Mouse (Mus musculus): ENCODE measurements around the gene Rps15. TPM values are rescaled to one million over a fixed set of nuclear protein-coding genes. Genes with fewer than 3 reads are reported as not detected.

Gene Rps15
- total RNA-seq, 1 experiment, result 2,505 TPM

DNA sequence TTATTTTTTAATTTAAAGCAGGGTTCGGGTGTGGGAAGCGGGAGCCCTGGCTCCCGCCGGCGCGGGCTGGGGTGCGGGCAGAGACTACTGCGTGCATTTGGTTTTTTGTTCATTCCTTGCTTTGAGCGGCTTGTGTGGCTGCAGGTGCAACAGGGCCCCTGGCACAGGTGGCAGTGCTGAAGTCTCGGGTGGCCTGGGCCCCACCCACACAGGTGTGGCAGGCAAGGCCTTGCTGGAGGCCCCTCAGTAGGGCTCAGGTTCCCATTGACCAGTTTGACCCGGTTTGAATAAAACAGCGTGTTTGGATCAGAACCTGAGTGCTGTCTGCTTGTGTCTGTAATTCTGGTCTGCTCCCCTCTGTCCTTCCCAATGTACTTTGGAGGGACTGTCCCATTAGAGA is 4.2 kb upstream of the Rps15 start:
- H3K9ac ChIP-seq (ENCODE audit: insufficient read depth, low read depth, low read length, poor library complexity, severe bottlenecking), result no peak overlapping the region
- DNase-seq (ENCODE audit: low read depth, low spot score), result no peak
- no peak overlapping the region for H3K27ac ChIP-seq (ENCODE audit: insufficient read depth, low read depth, low read length, poor library complexity, severe bottlenecking)
- in situ Hi-C loops (cut with MboI; ENCODE audit: low sequenced_read_pairs in 2 of 2, unreplicated experiment in 2 of 2), result no loop called here
- peaks cover 0 to 23% of the 10 kb centered on the region in 2 experiments; a peak in 2 of 4 replicates for H3K4me1 ChIP-seq (ENCODE audit: control insufficient read depth in 2 of 2, insufficient read depth in 2 of 2, low read length in 2 of 2, poor library complexity in 1 of 2)
- peaks cover 44% of the 10 kb centered on the region for H3K36me3 ChIP-seq (ENCODE audit: control insufficient read depth, insufficient read depth, low read length, poor library complexity, severe bottlenecking)
- TF ChIP-seq MAFK (IDR thresholded peaks at IDR 0.05; ENCODE audit: insufficient read depth, low read depth, low read length) (no peak), ZNF384 (IDR thresholded peaks at IDR 0.05; ENCODE audit: low read depth, low read length) (no peak), CHD2 (IDR thresholded peaks at IDR 0.05; ENCODE audit: low read depth, low read length) (no peak), ZC3H11A (IDR thresholded peaks at IDR 0.05; ENCODE audit: borderline replicate concordance, low read depth, low read length) (no peak), HCFC1 (IDR thresholded peaks at IDR 0.05; ENCODE audit: borderline replicate concordance, insufficient read depth, low read length) (no peak)
- no peak overlapping the region for H3K4me3 ChIP-seq (ENCODE audit: insufficient read depth in 1 of 2, low read depth in 1 of 2, low read length in 2 of 2, poor library complexity in 1 of 2, severe bottlenecking in 1 of 2)
- H3K9me3 ChIP-seq (ENCODE audit: control insufficient read depth, insufficient read depth, low read depth, low read length), result no peaks in the 10 kb centered on the region

DNA sequence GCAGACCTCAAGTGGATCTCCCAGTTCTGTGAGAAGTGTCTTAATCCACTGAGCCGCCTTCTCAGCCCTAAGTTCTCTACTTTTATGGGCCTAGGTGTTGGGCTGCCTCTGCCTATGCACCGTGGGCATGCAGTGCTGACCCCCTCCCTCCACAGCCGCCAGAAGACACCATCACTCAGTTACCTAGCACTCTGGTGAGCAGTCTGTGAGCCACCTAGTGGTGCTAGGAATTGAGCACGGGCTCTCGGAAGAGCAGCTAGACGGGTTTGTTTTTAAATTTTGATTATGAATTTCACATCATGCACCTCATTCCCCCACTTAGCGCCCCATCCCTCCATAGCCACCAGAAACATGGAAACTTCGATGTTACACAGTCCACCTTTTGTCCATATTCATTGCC is 3.6 kb upstream of the Rps15 start:
- H3K9me3 ChIP-seq (ENCODE audit: control insufficient read depth, insufficient read depth, low read depth, low read length), result no peaks in the 10 kb centered on the region
- no peak overlapping the region for H3K27ac ChIP-seq (ENCODE audit: insufficient read depth, low read depth, low read length, poor library complexity, severe bottlenecking)
- in situ Hi-C loops (cut with MboI; ENCODE audit: low sequenced_read_pairs in 2 of 2, unreplicated experiment in 2 of 2), result no loop called here
- DNase-seq (ENCODE audit: low read depth, low spot score), result no peak
- H3K9ac ChIP-seq (ENCODE audit: insufficient read depth, low read depth, low read length, poor library complexity, severe bottlenecking), result no peak overlapping the region
- H3K36me3 ChIP-seq (ENCODE audit: control insufficient read depth, insufficient read depth, low read length, poor library complexity, severe bottlenecking), result peaks cover 44% of the 10 kb centered on the region
- TF ChIP-seq MAFK (IDR thresholded peaks at IDR 0.05; ENCODE audit: insufficient read depth, low read depth, low read length) (no peak), ZC3H11A (IDR thresholded peaks at IDR 0.05; ENCODE audit: borderline replicate concordance, low read depth, low read length) (no peak), CHD2 (IDR thresholded peaks at IDR 0.05; ENCODE audit: low read depth, low read length) (no peak), ZNF384 (IDR thresholded peaks at IDR 0.05; ENCODE audit: low read depth, low read length) (no peak), HCFC1 (IDR thresholded peaks at IDR 0.05; ENCODE audit: borderline replicate concordance, insufficient read depth, low read length) (no peak)
- H3K4me3 ChIP-seq (ENCODE audit: insufficient read depth in 1 of 2, low read depth in 1 of 2, low read length in 2 of 2, poor library complexity in 1 of 2, severe bottlenecking in 1 of 2), result no peak overlapping the region
- peaks cover 0 to 19% of the 10 kb centered on the region in 2 experiments; a peak in 2 of 4 replicates for H3K4me1 ChIP-seq (ENCODE audit: control insufficient read depth in 2 of 2, insufficient read depth in 2 of 2, low read length in 2 of 2, poor library complexity in 1 of 2)

DNA sequence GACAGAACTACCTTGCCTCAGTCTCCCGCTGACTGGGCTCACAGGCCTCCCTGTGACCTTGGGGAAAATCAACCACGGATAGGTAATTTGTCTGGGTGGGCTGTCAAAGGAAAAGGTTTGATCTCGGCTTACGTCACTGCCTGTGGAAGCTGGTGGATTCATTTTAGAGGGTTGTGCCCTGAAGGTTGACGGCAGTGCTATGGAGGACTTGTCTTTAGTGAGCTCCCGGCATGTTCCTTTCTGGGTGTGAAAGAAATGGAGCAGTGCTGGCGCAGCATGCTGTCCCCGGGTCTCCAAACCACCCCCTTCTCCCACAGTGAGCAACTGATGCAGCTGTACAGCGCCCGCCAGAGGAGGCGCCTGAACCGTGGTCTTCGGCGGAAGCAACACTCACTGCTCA is 1.1 kb downstream of the Rps15 start:
- Histone ChIP-seq H3K4me3 (ENCODE audit: insufficient read depth in 1 of 2, low read depth in 1 of 2, low read length in 2 of 2, poor library complexity in 1 of 2, severe bottlenecking in 1 of 2) (peak overlapping the region; percentile 71 to 83), H3K4me1 (ENCODE audit: control insufficient read depth in 2 of 2, insufficient read depth in 2 of 2, low read length in 2 of 2, poor library complexity in 1 of 2) (peaks cover 0 to 20% of the 10 kb centered on the region in 2 experiments; a peak in 2 of 4 replicates), H3K36me3 (ENCODE audit: control insufficient read depth, insufficient read depth, low read length, poor library complexity, severe bottlenecking) (peaks cover 26% of the 10 kb centered on the region), H3K9ac (ENCODE audit: insufficient read depth, low read depth, low read length, poor library complexity, severe bottlenecking) (peak overlapping the region; percentile 99), H3K27ac (ENCODE audit: insufficient read depth, low read depth, low read length, poor library complexity, severe bottlenecking) (peak overlapping the region; percentile 87), H3K9me3 (ENCODE audit: control insufficient read depth, insufficient read depth, low read depth, low read length) (no peaks in the 10 kb centered on the region)
- DNase-seq (ENCODE audit: low read depth, low spot score), result no peak
- in situ Hi-C loops (cut with MboI; ENCODE audit: low sequenced_read_pairs in 2 of 2, unreplicated experiment in 2 of 2), result no loop called here
- TF ChIP-seq HCFC1 (IDR thresholded peaks at IDR 0.05; ENCODE audit: borderline replicate concordance, insufficient read depth, low read length) (no peak), ZNF384 (IDR thresholded peaks at IDR 0.05; ENCODE audit: low read depth, low read length) (no peak), CHD2 (IDR thresholded peaks at IDR 0.05; ENCODE audit: low read depth, low read length) (no peak), MAFK (IDR thresholded peaks at IDR 0.05; ENCODE audit: insufficient read depth, low read depth, low read length) (no peak), ZC3H11A (IDR thresholded peaks at IDR 0.05; ENCODE audit: borderline replicate concordance, low read depth, low read length) (no peak)

- peak overlapping the region; percentile 71 to 83; a peak in 3 of 4 replicates for H3K4me3 ChIP-seq (ENCODE audit: insufficient read depth in 1 of 2, low read depth in 1 of 2, low read length in 2 of 2, poor library complexity in 1 of 2, severe bottlenecking in 1 of 2)
- no peak overlapping the region for H3K27ac ChIP-seq (ENCODE audit: insufficient read depth, low read depth, low read length, poor library complexity, severe bottlenecking)
- peak overlapping the region; percentile 99; the same call in 1 of the 2 replicates for H3K9ac ChIP-seq (ENCODE audit: insufficient read depth, low read depth, low read length, poor library complexity, severe bottlenecking)
- in situ Hi-C loops (cut with MboI; ENCODE audit: low sequenced_read_pairs in 2 of 2, unreplicated experiment in 2 of 2), result no loop called here
- H3K9me3 ChIP-seq (ENCODE audit: control insufficient read depth, insufficient read depth, low read depth, low read length), result no peaks in the 10 kb centered on the region
- peaks cover 0 to 17% of the 10 kb centered on the region in 2 experiments; a peak in 2 of 4 replicates for H3K4me1 ChIP-seq (ENCODE audit: control insufficient read depth in 2 of 2, insufficient read depth in 2 of 2, low read length in 2 of 2, poor library complexity in 1 of 2)
- peaks cover 26% of the 10 kb centered on the region for H3K36me3 ChIP-seq (ENCODE audit: control insufficient read depth, insufficient read depth, low read length, poor library complexity, severe bottlenecking)
- no peak for DNase-seq (ENCODE audit: low read depth, low spot score)
- TF ChIP-seq ZNF384 (IDR thresholded peaks at IDR 0.05; ENCODE audit: low read depth, low read length), result no peak
- no peak for TF ChIP-seq CHD2 (IDR thresholded peaks at IDR 0.05; ENCODE audit: low read depth, low read length)
- no peak for TF ChIP-seq ZC3H11A (IDR thresholded peaks at IDR 0.05; ENCODE audit: borderline replicate concordance, low read depth, low read length)
- TF ChIP-seq HCFC1 (IDR thresholded peaks at IDR 0.05; ENCODE audit: borderline replicate concordance, insufficient read depth, low read length), result no peak
Observed at GRCm38 (mm10) chr10:80294311-80294710, 2.1 kb downstream of the Rps15 start.
